Mouse (Mus musculus): ENCODE measurements around the gene Spn.

GRCm38 (mm10) chr7:127144412-127144811 is 6.8 kb upstream of the Spn start:
- TF ChIP-seq CTCF (IDR thresholded peaks at IDR 0.05; ENCODE audit: borderline replicate concordance, extremely low read depth, insufficient read depth, insufficient read length) = no peak
- TF ChIP-seq POLR2A (IDR thresholded peaks at IDR 0.05; ENCODE audit: borderline replicate concordance, extremely low read depth, insufficient read depth, insufficient read length, poor library complexity, severe bottlenecking) = no peak
